Mouse (Mus musculus) intestine, postnatal 0 days (tissue): Measurements from ENCODE around the gene Ldlrad2. TPM values are rescaled to one million over a fixed set of nuclear protein-coding genes. Genes with fewer than 3 reads are reported as not detected.

Source experiments
- ATAC-seq: fragments of 200-750 bp; cut with Nextera tagmentation; 2 replicates; pipeline ENCODE4 v1.8.0; 2017; ENCODE audit warnings: mild to moderate bottlenecking, moderate TSS enrichment, moderate library complexity
- H3K27ac ChIP-seq: fragments of 300-500 bp; sonication (generic); 2 replicates; pipeline ENCODE4 v1.5.1; 2014; ENCODE audit warnings: mild to moderate bottlenecking, low read depth, low read length, moderate library complexity
- H3K27me3 ChIP-seq: fragments of 300-500 bp; sonication (generic); replicated peaks from 2 replicates; pipeline ENCODE4 v1.6.1; 2014; ENCODE audit warnings: low read length, mixed read lengths; ENCODE audit not compliant: control insufficient read depth, insufficient read depth
- H3K36me3 ChIP-seq: fragments of 300-500 bp; sonication (generic); 2 replicates; pipeline ENCODE4 v1.6.1; 2014; ENCODE audit warnings: mild to moderate bottlenecking, moderate library complexity; ENCODE audit not compliant: control insufficient read depth, insufficient read depth
- H3K4me1 ChIP-seq: fragments of 300-500 bp; sonication (generic); replicated peaks from 2 replicates; pipeline ENCODE4 v1.6.1; 2014; ENCODE audit warnings: antibody characterized with exemption, low read length, mixed read lengths; ENCODE audit not compliant: control insufficient read depth, insufficient read depth
- H3K4me2 ChIP-seq: fragments of 300-500 bp; sonication (generic); replicated peaks from 2 replicates; pipeline ENCODE4 v1.6.1; 2014; ENCODE audit warnings: low read depth, mild to moderate bottlenecking, moderate library complexity
- H3K4me3 ChIP-seq: fragments of 300-500 bp; sonication (generic); 2 replicates; pipeline ENCODE4 v1.5.1; 2014; ENCODE audit warnings: low read depth, low read length
- H3K9ac ChIP-seq: fragments of 300-500 bp; sonication (generic); 2 replicates; pipeline ENCODE4 v1.6.1; 2014; ENCODE audit warnings: mild to moderate bottlenecking, low read depth, low read length
- H3K9me3 ChIP-seq: fragments of 300-500 bp; sonication (generic); 2 replicates; pipeline ENCODE4 v1.6.1; 2016; ENCODE audit warnings: mixed run types; ENCODE audit not compliant: control insufficient read depth
- CTCF ChIP-seq: sonication (generic); IDR thresholded peaks from 2 replicates; pipeline ENCODE4 v1.5.1; 2016; ENCODE audit warnings: low read depth, mild to moderate bottlenecking, control low read depth, antibody characterized with exemption, moderate library complexity
- WGBS: fragments of 180-500 bp; shearing (Covaris S2); extraction: QIAGEN DNeasy Blood & Tissue Kit; methylation state at CpG from one replicate; pipeline ENCODE4 v1.1.7; 2014; 5-methylcytosine and 5-hydroxymethylcytosine counted together
- microRNA-seq: library from miRNA; unstranded; fragments of <30 nt; microRNA quantifications from one replicate; pipeline ENCODE4, GENCODE M21; 2016
- polyA plus RNA-seq: library from polyadenylated mRNA; unstranded; fragments of >200 nt; fragmentation: Nextera tagmentation; extraction: Ambion mirVana; gene quantifications from 2 replicates; pipeline ENCODE4 v1.2.1, GENCODE M21; 2015

Gene Ldlrad2
- polyA plus RNA-seq, 1 experiment from 2014 or later: not detected

DNA sequence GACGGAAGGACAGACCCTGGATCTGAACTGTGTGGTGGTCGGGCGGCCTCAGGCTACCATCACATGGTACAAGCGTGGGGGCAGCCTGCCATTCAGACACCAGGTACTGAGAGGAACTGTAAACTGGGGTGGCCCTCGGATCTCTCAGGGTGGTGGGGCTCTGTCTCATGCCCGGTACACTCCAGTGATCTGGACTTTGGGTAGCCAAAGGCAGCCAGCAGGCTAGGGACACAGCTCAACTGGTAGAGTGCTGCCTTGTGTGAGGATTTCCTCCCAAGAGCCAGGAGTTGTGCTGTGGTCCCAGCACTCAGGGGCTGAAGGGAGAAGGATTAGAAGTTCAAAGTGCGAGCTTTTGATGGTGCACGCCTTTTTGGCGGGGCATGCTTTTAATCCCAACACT lies 28.8 kb downstream of the Ldlrad2 start:
- no peak for ATAC-seq
- H3K9me3 ChIP-seq: no peaks in the 10 kb centered on the region
- H3K4me3 ChIP-seq: no peak overlapping the region
- peaks cover 71% of the 10 kb centered on the region for H3K36me3 ChIP-seq
- H3K4me1 ChIP-seq: no peaks in the 10 kb centered on the region
- TF ChIP-seq CTCF: no peak
- H3K4me2 ChIP-seq: no peak overlapping the region
- H3K27me3 ChIP-seq: no peaks in the 10 kb centered on the region
- H3K27ac ChIP-seq: no peak overlapping the region
- H3K9ac ChIP-seq: no peak overlapping the region
- 92% methylated on average over 9 of the region's 9 CpGs for WGBS

DNA sequence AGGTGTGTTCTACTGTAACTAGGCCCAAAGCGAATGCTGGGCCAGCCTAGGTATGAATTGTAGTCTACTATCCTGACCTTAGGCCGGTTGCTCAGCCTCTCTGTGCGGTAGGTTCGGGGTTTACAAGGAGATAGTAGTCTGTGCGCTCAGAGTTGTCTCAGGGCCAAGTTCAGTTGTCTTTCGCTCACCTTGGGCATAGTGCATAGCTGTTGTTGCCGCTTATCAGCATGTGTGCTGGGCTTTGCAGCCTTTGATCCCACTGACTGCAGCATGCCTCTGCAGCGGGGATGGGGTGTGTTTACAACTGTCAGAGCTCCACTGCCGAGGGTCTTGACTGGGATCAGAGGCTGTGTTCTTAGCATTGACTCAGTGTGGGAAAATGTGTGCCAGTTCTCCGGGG lies 31.4 kb downstream of the Ldlrad2 start:
- Histone ChIP-seq H3K4me1 (no peaks in the 10 kb centered on the region), H3K27me3 (no peaks in the 10 kb centered on the region), H3K27ac (no peak overlapping the region), H3K9ac (no peak overlapping the region), H3K4me2 (no peak overlapping the region; the same call in 1 of the 2 replicates), H3K9me3 (no peaks in the 10 kb centered on the region), H3K36me3 (peaks cover 78% of the 10 kb centered on the region; the same call in 1 of the 2 replicates), H3K4me3 (no peak overlapping the region)
- no peak for TF ChIP-seq CTCF
- 51% methylated on average over 10 of the region's 10 CpGs for WGBS
- peak; percentile 63 for ATAC-seq

DNA sequence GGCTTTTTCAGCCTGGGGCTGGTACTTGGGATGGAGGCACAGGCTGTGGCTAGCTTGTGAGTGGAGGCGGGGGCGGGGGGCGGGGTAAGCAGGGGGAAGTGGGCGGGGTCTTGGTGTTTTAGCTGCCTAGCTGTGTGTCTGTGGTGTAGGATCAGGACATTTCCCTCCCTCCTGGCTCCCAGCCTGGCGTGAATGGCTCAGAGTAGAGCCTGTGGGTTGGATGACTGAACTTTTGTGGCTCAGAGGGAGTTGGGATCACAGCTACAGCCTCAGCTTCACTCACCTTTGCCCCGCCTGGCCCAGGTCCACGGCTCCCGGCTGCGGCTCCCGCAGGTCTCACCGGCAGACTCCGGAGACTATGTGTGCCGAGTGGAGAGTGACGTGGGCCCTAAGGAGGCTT lies 34.0 kb downstream of the Ldlrad2 start:
- Histone ChIP-seq H3K27me3 (no peaks in the 10 kb centered on the region), H3K27ac (no peak overlapping the region), H3K4me3 (no peak overlapping the region), H3K4me2 (no peak overlapping the region), H3K36me3 (peaks cover 63% of the 10 kb centered on the region; the same call in 1 of the 2 replicates), H3K9me3 (no peaks in the 10 kb centered on the region), H3K4me1 (no peaks in the 10 kb centered on the region), H3K9ac (no peak overlapping the region)
- no peak for ATAC-seq
- TF ChIP-seq CTCF: no peak
- WGBS: 76% methylated on average over 14 of the region's 14 CpGs

DNA sequence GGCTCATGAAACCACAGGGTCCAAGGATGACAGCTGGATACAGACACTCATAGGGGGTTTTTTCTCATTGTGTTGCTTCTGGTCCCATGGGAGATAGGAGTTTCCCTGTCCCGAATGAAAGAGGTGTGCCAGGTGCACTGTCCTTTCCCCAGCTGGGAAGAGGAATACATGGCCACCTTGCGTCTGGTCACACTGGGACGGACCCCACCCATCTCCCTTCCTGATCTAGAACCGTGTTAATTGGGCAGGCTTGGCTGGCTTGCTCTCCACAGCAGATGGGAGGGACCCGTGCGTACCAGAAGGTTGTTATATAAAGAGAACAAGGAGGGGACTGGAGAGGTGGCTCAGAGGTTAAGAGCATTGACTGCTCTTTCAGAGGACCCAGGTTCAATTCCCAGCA lies 46.5 kb downstream of the Ldlrad2 start:
- Histone ChIP-seq H3K36me3 (peaks cover 18% of the 10 kb centered on the region; the same call in 1 of the 2 replicates), H3K27me3 (no peaks in the 10 kb centered on the region), H3K4me2 (no peak overlapping the region), H3K9me3 (no peaks in the 10 kb centered on the region), H3K4me3 (no peak overlapping the region), H3K27ac (no peak overlapping the region), H3K9ac (no peak overlapping the region), H3K4me1 (no peaks in the 10 kb centered on the region)
- TF ChIP-seq CTCF: no peak
- ATAC-seq: peak; percentile 49
- 62% methylated on average over 6 of the region's 6 CpGs for WGBS

DNA sequence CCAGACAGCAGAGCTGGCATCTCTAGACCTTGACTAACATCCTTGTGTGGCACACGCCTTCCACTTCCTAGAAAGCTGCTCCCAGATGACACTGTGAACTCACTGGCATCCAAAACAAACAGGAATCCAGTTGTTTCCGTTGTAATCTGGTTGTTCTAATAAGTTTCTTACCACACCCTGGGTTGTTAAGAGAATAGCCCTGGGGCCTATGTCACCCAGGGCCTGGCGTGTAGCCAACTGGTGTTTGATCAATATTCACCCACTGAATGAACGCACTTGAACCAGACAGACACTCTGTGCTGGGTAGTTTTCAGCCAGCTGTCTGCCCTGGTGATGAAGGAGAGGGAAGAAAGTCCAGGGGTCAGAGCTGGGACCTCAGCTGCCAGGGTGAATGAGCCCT lies 47.0 kb downstream of the Ldlrad2 start:
- 40% methylated on average over 4 of the region's 4 CpGs for WGBS
- H3K36me3 ChIP-seq: peaks cover 23% of the 10 kb centered on the region; the same call in 1 of the 2 replicates
- ATAC-seq: peak; percentile 95
- no peaks in the 10 kb centered on the region for H3K4me1 ChIP-seq
- no peak for TF ChIP-seq CTCF
- no peak overlapping the region for H3K9ac ChIP-seq
- H3K27ac ChIP-seq: no peak overlapping the region
- H3K4me2 ChIP-seq: no peak overlapping the region
- H3K4me3 ChIP-seq: no peak overlapping the region
- H3K9me3 ChIP-seq: no peaks in the 10 kb centered on the region
- H3K27me3 ChIP-seq: no peaks in the 10 kb centered on the region

DNA sequence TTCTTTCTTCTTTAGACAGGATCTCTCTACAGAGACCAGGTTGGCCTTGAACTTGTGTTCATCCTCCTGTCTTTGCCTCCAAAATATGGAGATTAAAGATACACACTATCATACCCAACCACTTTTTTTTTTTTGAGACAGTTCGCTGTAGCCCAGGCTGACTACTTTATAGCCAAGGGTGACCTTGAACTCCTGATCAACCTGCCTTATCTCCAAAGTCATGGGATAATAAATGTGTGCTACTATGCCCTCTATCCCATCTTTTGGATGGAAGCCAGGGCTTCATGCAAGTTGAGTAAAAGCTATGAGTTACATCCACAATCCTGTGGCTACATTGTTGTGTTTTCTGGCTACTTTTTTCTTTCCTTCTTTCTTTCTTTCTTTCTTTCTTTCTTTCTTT lies 48.9 kb downstream of the Ldlrad2 start:
- H3K9me3 ChIP-seq: no peaks in the 10 kb centered on the region
- peaks cover 40% of the 10 kb centered on the region; the same call in 1 of the 2 replicates for H3K36me3 ChIP-seq
- no peaks in the 10 kb centered on the region for H3K4me1 ChIP-seq
- no peak overlapping the region for H3K9ac ChIP-seq
- no peak overlapping the region for H3K27ac ChIP-seq
- TF ChIP-seq CTCF: no peak
- H3K4me3 ChIP-seq: no peak overlapping the region
- 63% methylated on average over 1 of the region's 1 CpGs for WGBS
- no peak for ATAC-seq
- H3K27me3 ChIP-seq: no peaks in the 10 kb centered on the region
- H3K4me2 ChIP-seq: no peak overlapping the region

Small RNA genes lying within 50 kb of the gene (microRNA-seq; reads per million reads assigned to microRNA genes)
- 1.1 reads per million for gene Mir7018

Other genes starting within 250 kb of the Ldlrad2 start
- gene Cdc42, start 216.8 kb downstream of the Ldlrad2 start, polyA plus RNA-seq: 461 and 471 TPM in 2 replicates
- gene Cela3a, start 164.8 kb downstream of the Ldlrad2 start, polyA plus RNA-seq: not detected in 2 replicates
- gene Cela3b, start 144.0 kb downstream of the Ldlrad2 start, polyA plus RNA-seq: 9.1 and 13.6 TPM in 2 replicates
- not detected in 2 replicates for gene 1700013G24Rik, start 121.3 kb downstream of the Ldlrad2 start, polyA plus RNA-seq
- gene Hspg2, start 105.8 kb downstream of the Ldlrad2 start, polyA plus RNA-seq: 16.3 and 16.4 TPM in 2 replicates
- gene Usp48, start 19.2 kb upstream of the Ldlrad2 start, polyA plus RNA-seq: 33.3 and 36.7 TPM in 2 replicates
- gene Rap1gap, start 90.2 kb upstream of the Ldlrad2 start, polyA plus RNA-seq: 8.9 and 9.1 TPM in 2 replicates
- gene Alpl, start 221.8 kb upstream of the Ldlrad2 start, polyA plus RNA-seq: 0.72 and 0.73 TPM in 2 replicates